Mouse (Mus musculus) liver, embryonic 14.5 days (tissue): ENCODE results near the gene Ren1.

Experiments used
- CTCF ChIP-seq: IDR thresholded peaks from 2 replicates; pipeline ENCODE4 v1.5.1; 2016; ENCODE audit warnings: antibody characterized with exemption, low read depth, control low read depth
- EP300 ChIP-seq: IDR thresholded peaks from 2 replicates; pipeline ENCODE4 v1.6.1; 2016; ENCODE audit warnings: antibody characterized with exemption, low read depth

DNA sequence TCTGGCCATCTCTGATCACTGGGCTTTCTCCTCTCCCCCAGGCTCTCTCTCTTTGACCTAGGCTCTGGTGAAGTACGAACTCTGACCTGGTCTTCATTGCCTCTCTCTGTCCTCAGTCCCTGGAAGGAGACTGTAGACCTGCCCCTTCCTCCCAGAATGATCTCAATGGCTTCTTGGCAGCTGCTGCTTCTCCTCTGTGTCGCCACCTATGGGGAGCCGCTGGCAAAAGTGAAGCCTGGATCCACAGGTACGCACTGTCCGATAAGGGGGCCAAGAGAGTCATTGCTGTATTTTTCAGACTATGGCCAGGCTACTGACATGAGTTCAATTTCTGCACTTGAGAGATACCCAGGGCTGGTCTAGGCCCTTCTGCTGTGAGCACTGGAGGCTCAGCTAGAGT, 23.2 kb upstream of the Ren1 start:
- TF ChIP-seq EP300 (no peak), CTCF (peak; percentile 11; the same call in 1 of the 2 replicates)
